Mouse (Mus musculus) lung, postnatal 14 days (tissue): Measurements from ENCODE around the gene Abtb2.

Source experiments
- DNase-seq: peaks from one replicate; pipeline ENCODE4 v3.0.0; 2021

Abtb2 gene

GRCm38 (mm10) chr2:103667962-103668815 is 102.1 kb downstream of the Abtb2 start:
- peak; percentile 54 for DNase-seq

DNA sequence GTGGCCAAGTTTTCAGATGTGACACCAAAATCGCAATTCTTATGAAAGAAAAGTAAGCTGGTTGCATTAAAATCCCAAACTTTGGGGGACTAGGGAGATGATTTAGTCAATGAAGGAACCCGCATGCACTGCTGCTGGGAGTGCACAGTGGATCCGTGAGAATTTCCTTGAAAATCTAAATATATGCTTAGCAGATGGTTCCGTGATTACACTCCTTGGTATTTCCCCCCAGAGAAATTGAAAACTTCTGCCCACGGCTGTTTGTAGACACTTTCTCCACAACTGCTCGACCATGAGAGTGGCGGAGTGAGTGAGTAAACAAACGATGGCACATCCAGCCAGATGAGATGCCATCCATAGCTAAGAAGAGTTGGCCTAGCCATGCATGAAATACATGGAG is 102.8 kb downstream of the Abtb2 start:
- no peak for DNase-seq

GRCm38 (mm10) chr2:103669561-103669960 is 103.5 kb downstream of the Abtb2 start:
- no peak for DNase-seq

DNA sequence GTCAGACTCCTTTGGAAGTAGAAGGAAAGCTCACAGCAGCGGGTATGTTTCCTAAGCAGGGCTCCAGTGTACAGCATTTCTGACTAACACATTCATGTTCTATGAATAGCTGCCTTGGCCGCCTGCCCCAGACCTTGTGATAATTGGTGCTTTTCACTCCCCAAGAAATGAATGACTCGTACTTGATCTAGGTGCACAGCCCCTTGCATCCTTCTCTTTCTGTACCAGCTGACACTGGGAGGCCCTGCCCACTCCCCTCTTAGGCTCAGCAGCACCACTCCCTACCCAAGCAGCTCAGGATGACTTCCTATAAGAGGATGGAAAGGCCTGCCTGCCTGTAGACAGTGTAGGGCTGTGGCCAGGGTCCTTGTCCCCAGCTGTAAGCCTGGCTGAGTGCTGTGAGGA is 104.2 kb downstream of the Abtb2 start:
- DNase-seq: peak; percentile 71

GRCm38 (mm10) chr2:103672573-103673119 is 106.5 kb downstream of the Abtb2 start:
- DNase-seq: no peak

GRCm38 (mm10) chr2:103673609-103674008 is 107.5 kb downstream of the Abtb2 start:
- no peak for DNase-seq

- DNase-seq: no peak
Observed at GRCm38 (mm10) chr2:103675391-103675790, 109.3 kb downstream of the Abtb2 start.

- DNase-seq: no peak
Observed at GRCm38 (mm10) chr2:103676808-103677207, 110.7 kb downstream of the Abtb2 start.

DNA sequence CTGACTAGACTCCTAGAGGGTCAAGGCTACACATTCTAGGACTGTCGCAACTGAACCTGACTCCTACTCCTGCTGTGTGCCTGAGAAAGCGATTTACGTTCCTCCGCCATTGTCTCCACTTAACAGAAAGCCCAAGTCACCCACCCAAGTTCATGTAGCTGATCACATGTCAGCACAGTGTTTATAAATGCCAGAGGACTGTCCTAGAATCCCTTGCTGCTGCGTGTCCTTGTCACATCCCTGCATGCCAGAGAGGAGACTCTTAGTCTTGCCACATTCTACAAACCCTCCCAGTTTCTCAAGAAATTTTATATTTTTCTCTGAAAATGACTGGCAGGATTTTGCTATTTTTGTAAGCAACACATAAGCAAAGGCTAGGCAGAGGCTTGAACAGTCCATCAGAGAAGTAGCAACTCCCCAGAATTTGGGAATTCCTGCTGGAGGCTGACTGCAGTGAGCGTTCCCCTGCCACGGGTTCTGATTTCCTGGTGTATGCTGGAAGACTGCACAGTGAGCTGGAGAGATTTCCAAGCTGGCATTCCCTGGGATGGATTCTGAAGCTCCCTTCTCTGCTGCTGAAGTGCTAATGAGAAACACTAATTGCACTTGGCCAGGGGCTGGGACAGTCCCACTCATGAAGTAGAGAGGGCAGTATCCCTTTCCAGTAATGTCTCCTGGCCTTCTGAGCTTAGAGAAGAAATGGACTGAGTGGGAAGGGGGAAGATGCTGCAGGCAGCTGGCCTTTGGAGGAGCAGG is 111.7 kb downstream of the Abtb2 start:
- DNase-seq: no peak

GRCm38 (mm10) chr2:103678433-103678832 is 112.3 kb downstream of the Abtb2 start:
- no peak for DNase-seq

- no peak for DNase-seq
Observed at GRCm38 (mm10) chr2:103680364-103681110, 114.4 kb downstream of the Abtb2 start.

GRCm38 (mm10) chr2:103681149-103681548 is 115.0 kb downstream of the Abtb2 start:
- no peak for DNase-seq

DNA sequence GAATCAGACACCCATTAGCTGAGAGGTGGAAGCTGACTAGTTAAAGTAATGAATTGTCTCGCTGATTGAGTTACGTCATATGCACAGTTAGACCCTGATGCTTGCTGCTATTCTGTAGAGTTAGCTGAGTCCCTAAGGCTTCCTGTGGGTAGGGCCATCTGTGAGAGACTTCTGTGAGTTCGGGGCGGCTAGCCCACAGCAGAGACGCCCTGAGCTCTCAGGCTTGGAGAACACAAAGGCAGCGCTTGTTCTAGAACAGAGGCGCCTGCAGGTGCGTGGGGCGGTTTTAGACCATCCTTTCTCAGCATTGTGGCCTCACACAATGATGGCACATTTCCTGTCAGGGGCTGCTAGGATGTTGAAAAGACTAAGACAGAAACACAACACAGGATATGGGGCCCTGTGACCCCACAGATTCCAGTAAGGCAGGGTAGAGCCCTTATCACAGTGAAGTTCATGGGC is 116.2 kb downstream of the Abtb2 start:
- DNase-seq: peak; percentile 17

DNA sequence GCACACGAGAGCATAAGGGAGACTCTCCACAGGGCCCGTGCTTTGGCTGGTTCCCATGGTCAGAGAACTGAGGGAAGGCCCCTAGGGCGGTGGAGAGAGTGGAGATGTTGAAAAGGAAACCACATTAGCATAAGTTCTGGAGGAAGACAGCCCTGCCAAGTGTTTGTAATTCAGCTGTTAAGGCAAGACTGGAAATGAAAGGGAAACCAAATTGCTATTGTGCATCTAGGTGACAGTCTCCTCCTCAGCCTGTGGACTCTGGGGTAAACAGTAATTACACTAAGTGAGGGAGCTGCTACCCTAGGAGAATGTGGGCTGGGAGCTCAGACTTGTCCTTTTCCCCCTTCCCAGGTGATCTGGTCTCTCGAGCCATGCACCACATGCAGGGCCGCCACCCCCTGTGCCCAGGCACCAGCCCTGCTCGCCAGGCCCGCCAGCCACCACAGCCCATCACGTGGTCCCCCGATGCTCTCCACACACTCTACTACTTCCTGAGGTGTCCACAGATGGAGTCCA is 116.9 kb downstream of the Abtb2 start:
- DNase-seq: no peak

DNA sequence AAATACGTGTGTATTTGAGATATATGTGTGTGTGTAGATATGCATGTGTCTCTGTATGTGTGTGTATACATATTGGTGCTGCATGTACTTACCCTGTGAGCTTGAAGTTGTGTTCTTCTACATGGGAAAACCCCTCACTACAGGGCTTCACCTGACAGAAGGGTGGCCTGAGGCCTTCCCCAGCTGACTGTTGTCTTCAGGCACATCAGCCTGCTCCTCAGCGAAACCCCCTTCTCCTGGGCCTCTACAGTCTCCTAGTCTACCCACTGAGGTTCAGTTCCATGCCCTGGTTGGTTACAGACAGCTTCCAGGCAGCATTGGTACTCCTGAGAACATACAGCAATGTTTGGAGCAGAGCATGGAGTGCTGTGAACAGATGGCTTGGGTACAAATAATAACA is 118.3 kb downstream of the Abtb2 start:
- no peak for DNase-seq

DNA sequence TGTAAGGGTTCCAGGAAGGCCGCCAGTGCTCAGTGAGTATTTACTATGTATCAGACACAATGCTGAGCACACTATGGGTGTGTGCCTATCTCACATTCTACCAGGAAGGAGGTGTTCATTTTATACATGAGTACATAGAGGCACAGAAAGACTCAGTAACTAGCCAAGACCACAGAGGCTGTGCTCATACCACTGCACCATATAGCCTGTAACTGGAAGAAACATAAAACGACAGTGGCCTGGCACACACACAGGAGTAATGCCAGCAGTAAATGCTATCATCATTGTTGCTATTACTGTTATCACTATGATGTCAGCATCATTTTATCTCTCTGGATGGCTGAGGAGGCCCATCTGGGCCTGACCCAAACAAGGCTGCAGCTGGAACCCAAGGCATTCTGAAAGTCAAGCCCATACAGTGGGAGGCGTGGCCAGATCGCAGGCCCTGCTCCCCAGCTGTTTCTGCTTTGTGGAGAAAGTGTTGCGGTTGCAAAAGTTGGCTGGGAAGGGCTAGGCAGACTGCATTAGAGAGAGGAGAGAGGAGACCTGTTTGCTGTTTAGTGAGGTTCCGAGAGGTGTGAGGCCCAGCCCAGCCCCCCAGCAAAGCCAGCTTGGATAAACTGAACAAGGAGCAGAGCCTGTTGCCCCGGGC is 118.9 kb downstream of the Abtb2 start:
- DNase-seq: peak; percentile 18

DNA sequence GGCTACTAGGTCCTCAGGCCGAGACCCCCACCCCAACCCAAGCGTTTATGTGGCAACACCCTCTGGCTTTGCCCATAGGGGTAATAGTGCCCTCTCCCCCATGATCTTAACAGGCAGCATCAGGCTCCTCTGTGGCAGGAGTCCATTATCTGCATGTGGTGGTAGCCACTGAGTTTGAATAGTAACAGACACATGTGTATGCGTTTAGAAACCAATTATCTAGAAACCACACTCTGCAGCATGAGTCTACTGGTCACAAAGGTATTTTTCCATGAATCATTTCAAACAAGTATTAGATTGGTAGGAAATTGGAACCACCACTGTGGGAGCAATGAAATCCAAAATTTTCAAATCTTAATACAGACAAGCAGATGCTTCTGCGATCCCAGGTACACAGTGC is 119.5 kb downstream of the Abtb2 start:
- DNase-seq: no peak

- no peak for DNase-seq
Observed at GRCm38 (mm10) chr2:103687143-103687542, 121.0 kb downstream of the Abtb2 start.

DNA sequence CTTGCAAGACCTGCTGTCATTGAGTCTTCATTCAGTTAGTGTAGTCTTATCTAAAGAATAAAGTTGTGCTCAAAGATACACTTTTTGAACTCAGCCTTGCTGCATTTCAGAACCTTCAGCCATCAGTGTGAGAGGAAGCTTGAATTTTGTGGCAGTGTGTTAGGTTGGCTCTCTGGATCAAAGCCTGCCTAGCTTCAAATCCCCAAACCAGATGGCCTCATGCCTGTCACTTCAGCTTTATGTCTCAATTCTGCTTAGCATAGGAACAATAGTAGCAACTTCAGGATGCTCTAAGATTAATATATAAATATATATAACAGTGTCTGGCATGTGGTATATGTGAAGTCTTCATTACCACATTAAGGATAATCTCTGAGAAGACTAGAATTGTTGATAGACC is 121.8 kb downstream of the Abtb2 start:
- DNase-seq: no peak

GRCm38 (mm10) chr2:103690425-103690824 is 124.3 kb downstream of the Abtb2 start:
- peak; percentile 45 for DNase-seq

DNA sequence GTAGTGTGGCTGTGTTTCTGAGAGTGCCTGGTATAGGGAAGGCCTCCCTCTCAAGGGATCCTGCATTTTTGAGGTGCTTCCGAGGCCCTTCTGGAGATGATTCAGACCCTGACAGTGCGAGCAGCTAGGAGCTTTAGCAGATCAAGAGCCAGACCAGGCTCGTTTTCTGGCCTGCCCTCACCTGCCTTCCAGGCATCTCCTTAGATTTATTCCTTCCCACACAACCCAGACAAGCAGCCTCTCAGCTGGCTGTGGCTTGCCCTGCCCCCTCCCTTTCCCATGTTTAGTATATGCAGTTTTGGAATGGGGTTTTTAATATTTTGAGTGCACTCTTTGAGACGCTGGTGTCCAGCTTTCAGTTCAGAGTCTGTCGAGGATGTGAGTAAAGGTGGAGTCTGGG is 124.7 kb downstream of the Abtb2 start:
- no peak for DNase-seq

DNA sequence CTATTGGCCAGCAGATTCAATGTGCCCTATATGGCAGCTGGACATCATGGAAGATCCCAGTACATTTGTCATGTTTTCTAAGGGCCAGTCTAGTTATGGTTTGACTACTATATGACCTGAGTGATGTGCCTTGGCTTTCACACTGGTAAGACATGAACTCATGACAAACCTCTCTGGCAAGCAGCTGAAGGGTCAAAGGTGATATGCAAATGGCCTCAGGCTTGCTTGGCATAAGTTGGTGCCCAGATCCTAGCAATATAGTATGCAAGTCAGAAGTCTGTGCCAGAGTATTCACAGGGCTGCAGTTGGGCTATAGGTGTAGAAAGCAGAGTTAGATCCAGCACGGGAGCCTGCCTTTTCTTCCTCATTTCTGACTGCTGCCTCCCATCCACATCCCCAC is 125.2 kb downstream of the Abtb2 start:
- DNase-seq: no peak
